Mouse (Mus musculus) kidney, adult 18-20 months (tissue): ENCODE data around the gene Smim17.

Source experiments
- DNase-seq: peaks from one replicate; pipeline ENCODE4 v3.0.0; 2021

Gene Smim17

DNA sequence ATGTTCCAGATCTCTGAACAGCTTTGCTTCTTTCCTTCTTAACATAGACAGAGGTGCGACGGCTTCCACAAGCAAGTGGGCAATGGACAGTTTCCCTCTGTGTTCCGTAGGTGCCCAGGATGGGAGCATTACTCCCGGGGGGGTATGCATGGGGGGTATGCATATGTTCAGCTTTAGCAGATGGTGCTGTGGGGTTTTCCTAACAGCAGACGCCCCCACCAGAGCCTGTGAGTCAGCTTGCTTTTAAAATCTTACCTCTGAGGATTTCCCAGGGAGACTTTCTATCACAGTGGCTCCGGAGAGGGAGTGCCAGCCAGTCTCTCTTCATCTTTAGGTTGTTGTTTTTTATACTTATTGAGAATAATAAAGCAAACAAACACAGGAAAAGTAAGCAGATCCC, 21.4 kb downstream of the Smim17 start:
- DNase-seq = no peak

GRCm38 (mm10) chr7:6429381-6429780, 30.9 kb downstream of the Smim17 start:
- DNase-seq = no peak

DNA sequence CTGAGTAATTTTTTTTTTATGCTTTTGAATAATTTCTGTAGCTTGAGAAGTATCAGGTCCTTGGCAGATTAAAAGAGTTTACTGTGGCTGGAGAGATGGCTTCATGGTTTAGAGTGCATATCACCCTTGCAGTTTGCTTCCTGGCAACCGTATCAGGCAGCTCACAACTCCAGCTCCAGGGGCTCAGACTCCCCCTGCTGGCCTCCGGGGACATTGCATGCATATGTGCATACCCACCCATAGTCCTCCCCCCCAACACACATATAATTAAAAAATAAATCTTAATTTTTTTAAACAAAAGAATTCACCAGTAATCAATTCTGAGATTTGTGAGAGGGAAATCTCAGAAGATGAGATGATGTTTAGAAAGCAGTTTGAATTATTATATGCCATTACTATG, 31.8 kb downstream of the Smim17 start:
- peak; percentile 46 for DNase-seq

GRCm38 (mm10) chr7:6438388-6438787, 39.9 kb downstream of the Smim17 start, which contains the start of gene Olfr1344:
Gene Olfr1344 (plus strand): TSS chr7:6438688.
- DNase-seq = no peak

DNA sequence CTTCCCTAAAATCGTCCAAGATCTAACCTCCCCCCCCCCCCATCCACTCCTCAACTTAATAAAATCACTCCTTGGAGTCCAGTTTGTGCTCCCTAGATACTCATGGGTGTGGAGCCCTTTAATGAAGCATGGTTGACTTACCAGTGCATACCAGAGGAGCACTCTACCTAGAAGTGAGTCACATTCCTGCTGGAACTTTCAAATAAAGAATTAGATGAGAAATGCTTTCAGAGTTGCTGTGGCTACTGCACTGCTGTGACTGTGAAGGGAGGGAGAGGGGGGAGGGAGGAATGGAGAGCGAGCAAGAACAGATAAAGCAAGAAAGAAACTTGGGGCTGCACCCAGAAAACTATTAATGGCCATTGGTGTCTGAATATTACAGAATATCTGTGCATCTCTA, 42.7 kb downstream of the Smim17 start:
- no peak for DNase-seq

DNA sequence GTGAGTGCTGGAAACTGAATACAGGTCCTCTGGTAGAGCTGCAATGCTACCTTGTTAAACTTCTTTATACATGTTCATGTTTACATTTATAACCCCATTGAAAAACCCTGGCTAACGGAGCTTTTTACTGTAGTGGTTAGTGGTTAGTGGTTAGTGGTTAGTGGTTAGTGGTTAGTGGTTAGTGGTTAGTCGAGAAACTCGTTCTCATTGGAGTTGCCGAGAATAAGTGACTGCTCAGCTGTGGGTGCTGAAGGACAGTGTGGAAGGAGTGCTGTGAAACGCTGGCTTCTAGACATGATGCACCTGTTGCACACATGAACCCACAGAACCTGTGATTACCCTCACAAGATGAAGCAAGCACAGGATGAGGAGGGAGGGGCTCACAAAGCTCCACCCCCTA, 49.3 kb downstream of the Smim17 start:
- no peak for DNase-seq

GRCm38 (mm10) chr7:6455868-6456267, 57.4 kb downstream of the Smim17 start, which contains the start of gene Olfr1336:
Gene Olfr1336 (plus strand): TSS chr7:6456168.
- no peak for DNase-seq

GRCm38 (mm10) chr7:6456399-6456798, 57.9 kb downstream of the Smim17 start:
- DNase-seq = no peak

DNA sequence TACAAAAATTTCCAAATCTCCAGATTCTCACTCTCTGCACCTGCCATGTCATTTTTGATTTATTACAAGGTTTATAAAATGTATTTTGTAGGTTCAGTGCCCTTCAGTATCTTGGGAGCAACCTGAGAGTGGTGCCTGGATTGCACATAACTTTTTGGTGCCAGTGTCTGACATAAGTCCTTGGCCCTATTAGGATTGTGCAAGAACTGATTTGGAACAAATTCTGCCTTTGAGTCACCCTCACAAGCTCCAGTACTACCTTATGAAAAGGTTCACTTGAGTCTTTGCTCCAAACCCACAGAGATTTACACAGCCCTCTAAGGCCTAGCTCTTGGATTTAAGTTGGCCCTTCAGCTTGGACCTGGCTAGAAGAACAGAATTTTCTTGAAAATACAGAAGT, 68.4 kb downstream of the Smim17 start, which contains the start of gene Olfr1346:
Olfr1346 (plus strand) TSS at position 151 of the 400 bp plus-strand sequence.
- DNase-seq = no peak

DNA sequence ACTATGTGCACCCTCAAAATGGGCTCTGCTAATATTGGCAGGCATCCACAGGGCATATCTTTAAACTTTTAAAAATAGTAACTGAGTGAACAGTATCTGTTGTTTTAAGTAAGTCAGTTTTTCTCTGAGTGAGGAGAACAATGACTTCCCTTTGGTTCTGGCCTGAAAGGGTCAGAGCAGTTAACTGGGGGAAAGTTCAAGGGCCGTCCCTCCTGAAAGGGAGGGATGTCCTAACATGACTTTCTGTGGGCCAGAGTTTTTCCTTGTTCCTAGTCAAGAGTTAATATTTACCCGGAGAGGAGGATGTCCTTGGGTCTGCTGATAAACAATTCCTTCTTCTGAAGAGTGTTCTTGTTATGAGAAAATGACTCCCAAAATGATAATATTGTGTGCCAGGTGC, 79.1 kb downstream of the Smim17 start:
- DNase-seq = peak; percentile 36
